Mouse (Mus musculus): ENCODE data around the gene Tshz3.

- TF ChIP-seq CTCF (IDR thresholded peaks at IDR 0.05; ENCODE audit: low read depth) (no peak), EP300 (IDR thresholded peaks at IDR 0.05; ENCODE audit: low read depth) (no peak)
Observed at GRCm38 (mm10) chr7:36693081-36693480, 4.8 kb upstream of the Tshz3 start.

Measured in liver, embryonic 14.5 days (tissue).